Mouse (Mus musculus) ES-E14 (cell line): Measurements from ENCODE around the gene Map2k5.

Experiments
- CHD2 ChIP-seq: IDR thresholded peaks from 2 replicates; pipeline ENCODE4 v1.6.1; 2014; ENCODE audit warnings: mild to moderate bottlenecking, low read depth, low read length, inconsistent platforms
- HCFC1 ChIP-seq: IDR thresholded peaks from 2 replicates; pipeline ENCODE4 v1.6.1; 2012; ENCODE audit warnings: low read length, inconsistent platforms, borderline replicate concordance; ENCODE audit not compliant: insufficient read depth

GRCm38 (mm10) chr9:63192809-63193208 is 184.9 kb downstream of the Map2k5 start:
- no peak for TF ChIP-seq CHD2
- TF ChIP-seq HCFC1: no peak
